Mouse (Mus musculus) frontal cortex, postnatal 10 days (tissue): ENCODE measurements around the gene Ppp2r5e.

ENCODE experiments used
- DNase-seq, 2 experiments: peaks; one replicate each; pipeline ENCODE4 v3.0.0; 2022; ENCODE audit warnings: low spot score in 2 of 2, mixed read lengths in 1 of 2

Gene Ppp2r5e

DNA sequence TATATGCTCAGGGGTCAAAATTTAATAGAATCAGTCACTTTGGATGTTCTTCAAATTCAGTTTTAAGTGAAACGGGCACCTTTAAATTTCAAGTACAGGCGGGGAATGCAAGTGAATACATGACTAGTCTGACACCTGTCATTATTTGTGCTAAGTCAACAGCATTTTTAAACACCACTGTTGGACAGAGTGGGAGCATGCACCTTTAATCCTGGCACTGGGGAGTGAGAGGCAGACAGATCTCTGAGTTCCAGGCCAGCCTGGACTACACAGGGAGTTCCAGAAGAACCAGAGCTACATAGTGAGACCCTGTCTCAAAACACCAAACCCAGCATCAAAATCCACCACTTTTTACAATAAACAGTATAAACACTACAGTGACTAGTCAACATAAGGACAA is 108.5 kb downstream of the Ppp2r5e start:
- DNase-seq, result no peak

DNA sequence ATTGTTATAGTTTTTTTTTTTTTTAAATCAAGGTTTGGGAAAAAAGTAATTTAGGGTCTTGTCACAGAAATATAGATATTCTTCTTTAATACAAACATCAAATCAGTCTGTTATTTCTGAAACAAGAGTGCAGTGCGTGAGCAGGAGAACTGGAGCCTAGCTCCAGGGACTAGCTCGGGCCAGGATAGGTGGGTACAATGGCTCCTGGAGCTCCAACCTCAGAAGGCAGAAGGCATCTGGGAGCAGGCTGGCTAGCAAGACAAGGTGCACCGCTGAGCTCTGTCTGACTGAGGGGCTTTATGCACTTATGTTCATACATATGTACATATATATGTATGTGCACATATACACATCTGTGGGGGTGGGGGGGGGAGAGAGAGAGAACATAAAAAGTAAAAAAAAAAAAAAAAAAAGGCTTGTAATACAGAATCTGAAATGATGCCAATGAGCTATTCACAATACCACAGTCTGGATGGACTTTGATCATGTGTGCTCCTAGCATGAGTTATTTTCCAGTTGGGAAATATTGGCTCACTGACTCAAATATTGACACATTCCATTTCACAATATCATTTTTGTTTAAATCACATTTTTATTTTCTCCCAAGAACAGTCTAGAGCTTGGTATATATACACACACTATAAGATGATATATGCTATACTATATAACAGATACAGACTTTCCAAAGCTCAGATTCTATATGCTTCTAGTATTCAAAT is 109.3 kb downstream of the Ppp2r5e start:
- no peak for DNase-seq

- DNase-seq, result no peak
These were observed 113.3 kb downstream of the Ppp2r5e start for GRCm38 (mm10) chr12:75482781-75483180.

DNA sequence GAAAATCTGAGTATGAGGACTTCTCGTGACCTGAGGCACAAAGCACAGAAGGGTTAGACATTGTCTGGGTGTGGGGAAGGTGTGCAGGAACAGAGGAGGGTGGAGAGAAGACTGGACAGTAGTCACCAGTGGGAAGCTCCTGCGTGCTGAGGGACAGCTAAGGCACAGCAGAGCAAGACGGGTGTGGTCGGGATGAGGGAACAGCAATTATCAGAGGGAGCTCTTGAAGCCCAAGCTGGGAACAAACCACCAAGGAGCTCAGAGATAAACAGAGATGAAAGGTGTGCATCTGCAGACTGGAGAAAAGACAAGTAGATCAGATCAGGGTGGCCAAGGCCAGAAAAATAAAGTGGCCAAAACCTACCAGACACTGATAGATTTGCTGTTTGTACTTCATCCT is 114.0 kb downstream of the Ppp2r5e start:
- no peak for DNase-seq

DNA sequence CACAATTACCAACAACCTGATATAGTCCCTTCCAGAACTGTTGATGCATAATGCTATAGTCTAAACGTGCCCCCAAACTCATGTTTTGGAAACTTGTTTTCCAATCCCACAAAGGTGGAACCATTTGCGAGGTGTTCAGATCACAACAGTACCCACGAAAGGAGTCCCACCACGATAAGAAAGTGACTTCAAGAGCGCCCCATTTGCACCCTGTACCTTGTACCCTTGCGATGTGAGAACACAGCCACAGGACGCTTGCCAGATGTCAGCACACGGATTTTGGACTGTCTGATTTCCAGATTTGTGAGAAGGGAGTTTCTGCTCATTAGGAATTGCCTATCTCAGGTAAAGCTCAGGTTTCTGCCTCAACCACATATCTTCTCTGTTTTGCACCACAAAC is 116.0 kb downstream of the Ppp2r5e start:
- DNase-seq, result no peak

DNA sequence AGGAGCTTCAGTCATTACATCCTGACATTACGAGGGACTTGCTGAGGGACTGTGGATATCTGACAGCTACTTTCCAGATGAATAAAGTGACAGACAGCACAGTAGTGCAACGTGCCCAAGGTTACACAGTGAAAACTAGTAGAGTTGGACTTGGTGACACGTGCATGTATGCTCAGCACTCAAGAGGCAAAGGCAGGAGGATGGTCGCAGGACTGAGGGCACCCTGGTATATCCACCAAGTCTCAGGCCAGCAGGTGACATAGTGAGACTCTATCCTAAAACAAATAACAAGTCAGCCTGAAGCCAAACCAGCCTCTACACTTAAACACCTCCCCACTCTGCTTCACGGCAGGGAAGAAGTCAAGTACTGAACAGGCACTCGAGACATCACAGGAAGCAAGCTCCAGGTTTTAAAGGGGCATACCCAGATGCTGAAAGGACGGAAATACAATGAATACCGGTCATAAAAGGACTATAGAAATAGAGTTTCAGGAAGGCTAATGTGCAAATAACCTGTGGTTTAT is 116.6 kb downstream of the Ppp2r5e start:
- DNase-seq, result no peak

DNA sequence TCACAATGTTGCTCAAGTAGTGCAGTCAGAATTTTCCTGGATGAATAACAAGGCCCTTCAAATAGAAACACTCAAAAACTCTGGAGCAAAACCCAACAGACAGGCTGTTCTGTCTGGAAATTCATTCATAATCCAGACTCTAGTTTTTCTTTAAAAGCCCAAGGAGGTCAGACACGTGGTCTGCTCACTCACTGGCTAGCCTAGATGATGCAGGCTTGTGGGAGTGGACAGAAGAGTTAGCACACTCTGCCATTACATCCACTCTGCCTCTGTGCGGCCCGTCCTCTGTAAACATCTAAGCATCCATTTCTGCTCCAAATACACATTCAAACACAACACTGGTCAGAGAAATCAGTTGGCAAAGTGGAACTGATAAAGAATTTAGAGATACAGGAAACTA is 117.4 kb downstream of the Ppp2r5e start:
- no peak for DNase-seq

DNA sequence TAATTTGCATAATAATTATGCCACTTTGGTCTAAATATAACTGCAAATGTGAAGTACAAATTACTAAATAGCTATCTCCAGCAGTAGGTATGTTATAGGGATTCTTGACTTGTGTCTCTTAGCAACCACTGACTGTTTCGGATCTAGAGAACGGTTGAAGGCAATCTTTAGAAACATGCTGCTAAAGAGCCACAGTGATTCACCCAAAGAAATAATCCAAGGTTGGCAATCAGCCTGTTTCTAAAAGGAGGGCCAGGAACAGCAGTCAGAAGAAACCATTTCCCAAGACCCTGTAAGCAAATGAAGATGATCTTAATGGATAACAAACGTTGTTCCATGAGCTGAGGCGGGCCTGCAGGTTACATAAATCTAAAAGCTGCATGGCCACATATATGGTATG is 117.9 kb downstream of the Ppp2r5e start:
- DNase-seq, result no peak

GRCm38 (mm10) chr12:75473021-75473420 is 123.0 kb downstream of the Ppp2r5e start:
- no peak for DNase-seq

DNA sequence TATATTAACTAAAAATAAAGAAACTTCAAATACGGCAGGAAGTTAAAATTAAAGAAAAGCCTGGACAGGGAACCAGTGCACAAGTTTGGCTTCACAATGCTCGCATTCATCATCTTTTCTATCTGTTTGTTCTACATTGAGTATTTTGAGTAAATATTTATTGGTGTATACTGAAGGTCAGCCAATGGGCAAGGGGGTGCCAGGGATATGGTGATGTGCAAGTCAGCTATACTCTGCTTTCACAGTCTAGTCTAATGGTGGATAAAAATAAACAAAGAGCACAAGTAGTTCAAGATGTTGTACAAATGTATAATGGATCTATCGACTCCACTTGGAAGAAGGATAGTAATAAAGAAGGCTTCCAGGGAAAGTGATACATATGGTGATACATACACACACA is 123.9 kb downstream of the Ppp2r5e start:
- DNase-seq, result no peak

GRCm38 (mm10) chr12:75467814-75468213 is 128.2 kb downstream of the Ppp2r5e start:
- no peak for DNase-seq

DNA sequence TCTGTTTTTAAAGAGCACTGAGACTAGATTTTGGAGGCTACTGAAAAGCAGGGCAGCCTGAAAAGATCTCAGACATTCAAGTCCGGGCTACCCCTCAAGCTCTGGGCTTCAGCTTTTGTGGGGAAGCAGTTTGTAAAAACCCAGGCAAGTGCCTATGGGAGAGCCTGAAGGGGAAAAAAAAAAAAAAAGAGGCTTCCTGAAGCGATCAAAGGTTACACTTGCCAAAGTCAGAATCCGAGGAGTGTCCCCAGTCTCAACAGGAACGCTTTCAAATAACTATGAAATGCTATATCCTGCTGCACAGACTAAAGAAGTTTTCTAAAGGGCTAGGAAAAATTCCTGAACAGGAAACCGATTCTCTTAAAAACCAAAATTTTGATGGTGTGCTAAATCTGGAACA is 128.9 kb downstream of the Ppp2r5e start:
- DNase-seq, result no peak

DNA sequence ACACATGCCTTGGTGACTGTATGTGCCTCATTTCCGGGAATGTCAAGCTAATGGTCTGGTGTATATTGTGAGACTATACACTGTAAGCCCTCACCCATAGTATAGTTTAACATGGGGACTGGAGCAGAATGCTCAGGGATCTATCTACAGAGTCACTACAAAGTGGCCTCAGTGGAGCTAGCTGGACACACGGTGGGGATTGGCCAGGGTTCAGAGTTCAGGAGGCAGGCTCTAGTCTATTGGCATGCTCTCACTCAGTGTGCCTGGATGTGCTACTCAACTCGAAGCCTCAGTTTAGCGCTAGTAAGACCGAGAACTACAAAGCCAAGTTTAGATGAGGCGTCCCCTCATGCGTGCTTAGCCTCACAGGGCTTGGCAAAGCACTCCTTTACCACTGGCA is 129.8 kb downstream of the Ppp2r5e start:
- DNase-seq, result no peak

- DNase-seq, result peak; percentile 22 to 38
These were observed 131.9 kb downstream of the Ppp2r5e start for GRCm38 (mm10) chr12:75464016-75464769.

GRCm38 (mm10) chr12:75460561-75460960 is 135.5 kb downstream of the Ppp2r5e start:
- DNase-seq, result no peak

DNA sequence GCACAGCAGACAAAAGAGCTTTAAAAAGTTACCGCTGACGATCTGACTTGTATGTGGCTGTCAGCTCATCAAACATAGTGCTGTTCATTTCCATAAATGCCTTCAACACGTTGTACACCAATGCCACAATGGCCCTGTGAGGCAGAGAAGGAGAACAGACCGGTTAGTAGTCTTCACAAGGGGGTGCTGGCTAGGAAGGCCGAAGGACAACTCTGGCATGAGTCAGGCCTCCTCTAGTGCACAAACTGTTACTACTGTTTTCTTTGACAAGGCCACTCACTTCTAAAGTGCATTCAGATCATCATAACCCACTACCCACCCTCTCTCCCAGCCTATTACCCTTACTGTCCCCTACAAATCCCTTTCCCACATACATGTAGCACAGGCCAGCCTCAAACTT is 136.4 kb downstream of the Ppp2r5e start:
- DNase-seq, result no peak

DNA sequence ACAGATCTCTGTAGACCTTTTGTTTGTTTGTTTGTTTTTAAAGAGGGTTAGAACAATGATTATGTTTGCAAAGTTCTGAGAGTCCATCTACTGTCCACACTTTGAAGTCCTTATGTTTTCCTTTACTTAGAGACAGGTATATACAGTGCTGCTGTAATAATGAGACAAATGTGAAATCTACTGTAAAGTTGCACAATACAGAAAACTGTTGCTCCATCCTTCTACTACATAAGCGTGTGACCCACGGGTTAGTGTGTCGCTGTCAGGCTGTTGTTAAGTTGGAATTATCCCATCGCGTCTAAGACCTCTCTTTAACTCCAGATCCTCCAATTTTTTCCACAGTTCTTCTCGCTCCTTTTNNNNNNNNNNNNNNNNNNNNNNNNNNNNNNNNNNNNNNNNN is 142.6 kb downstream of the Ppp2r5e start:
- DNase-seq, result no peak

- DNase-seq, result no peak
These were observed 143.0 kb downstream of the Ppp2r5e start for GRCm38 (mm10) chr12:75453027-75453426.

GRCm38 (mm10) chr12:75450592-75450991 is 145.5 kb downstream of the Ppp2r5e start:
- no peak for DNase-seq

- DNase-seq, result no peak
These were observed 146.0 kb downstream of the Ppp2r5e start for GRCm38 (mm10) chr12:75450011-75450410.

GRCm38 (mm10) chr12:75449475-75449966 is 146.5 kb downstream of the Ppp2r5e start:
- no peak for DNase-seq

DNA sequence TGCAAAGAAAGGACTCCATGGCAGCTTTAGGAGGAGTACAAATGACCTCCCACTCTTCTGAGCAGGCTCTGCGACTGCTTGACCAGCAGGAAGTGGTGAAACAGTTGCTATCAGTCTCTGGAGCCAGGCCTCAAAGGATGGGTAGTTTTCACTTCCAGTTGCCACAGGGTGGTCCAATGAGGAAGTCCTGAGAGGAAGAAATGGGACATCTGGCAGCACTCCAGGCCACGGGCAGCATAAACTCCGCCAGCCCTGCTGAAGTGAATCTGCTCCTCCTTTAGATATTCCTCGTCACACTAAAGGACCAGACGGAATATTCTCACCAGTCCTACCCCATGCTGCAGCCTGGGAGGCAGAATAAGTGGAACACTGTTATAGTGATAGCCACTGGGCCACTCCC is 147.1 kb downstream of the Ppp2r5e start:
- DNase-seq, result peak in 1 of 2 experiments; percentile 31

GRCm38 (mm10) chr12:75446245-75446644 is 149.8 kb downstream of the Ppp2r5e start:
- no peak for DNase-seq
